Comparison of ENCODE assay signal across 7 mouse cellular contexts in the genomic region with DNA sequence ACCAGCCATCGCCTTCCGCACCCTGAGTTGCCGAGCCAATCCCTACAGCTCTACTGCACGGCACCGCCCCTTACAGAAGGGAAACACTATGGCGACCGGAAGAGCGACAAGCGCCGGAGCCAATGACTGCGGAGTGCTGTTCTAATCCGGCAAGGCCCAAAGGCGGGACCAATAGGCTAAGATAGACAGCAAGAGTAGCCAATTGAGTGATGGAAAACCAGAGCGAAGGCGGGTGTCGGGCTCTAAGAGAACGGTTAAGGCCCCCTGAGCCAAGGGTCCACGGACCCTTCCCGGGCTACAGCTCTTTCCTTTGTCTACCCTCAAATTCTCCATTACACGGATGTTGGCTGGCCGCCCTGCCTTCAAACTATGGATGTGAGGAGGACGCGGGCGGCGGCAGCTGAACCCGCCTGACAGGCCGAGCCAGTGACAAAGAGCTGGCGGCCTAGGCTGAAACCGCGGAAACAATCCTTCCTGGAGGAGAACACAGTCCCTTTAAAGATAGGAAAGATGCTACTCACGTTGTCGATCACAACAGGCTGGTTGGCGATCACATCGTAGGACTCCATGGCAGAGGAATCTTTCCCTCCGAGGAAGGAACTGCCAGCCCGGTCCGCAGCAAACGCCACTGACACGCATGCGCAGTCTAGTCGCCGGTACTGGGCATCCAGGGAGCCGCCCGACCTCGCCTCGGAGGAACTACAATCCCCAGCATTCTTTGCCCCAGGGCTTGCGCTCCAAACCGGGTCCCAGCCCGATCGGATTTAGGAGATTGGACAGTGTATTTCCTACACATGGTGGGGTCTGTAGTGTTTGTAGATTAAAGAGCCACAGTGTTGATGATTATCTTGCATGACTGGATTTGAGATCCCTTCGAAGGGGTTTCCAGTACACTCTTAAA. TPM values are rescaled to one million over a fixed set of nuclear protein-coding genes. Genes with fewer than 3 reads are reported as not detected.
DNase-seq lines count a peak whose midpoint lies in the region; ATAC-seq lines count a peak whose summit lies in the region.

A gene (minus strand): TSS at position 640 of the 901 bp plus-strand sequence.

- ATAC-seq in intestine, embryonic 15.5 days, result peak; percentile 95

- H3K4me2 ChIP-seq in intestine, embryonic 15.5 days (replicated peaks), result peak within 1 kb of the TSS; percentile 86

- H3K27ac ChIP-seq in intestine, embryonic 15.5 days, result peak within 1 kb of the TSS; percentile 89
- H3K27ac ChIP-seq in midbrain, embryonic 10.5 days (replicated peaks), result peak within 1 kb of the TSS; percentile 94

- intact Hi-C loops in gastrocnemius, postnatal 36 days (cut with DNase I), result loop anchor here (1.0 kb wide), 1 partner anchor 51 kb away; no protein-coding TSS in a partner anchor
- intact Hi-C loops in left cerebral cortex, postnatal 25 days (cut with DNase I), result loop anchor here (1.0 to 2.0 kb wide), 2 partner anchors 49 to 107 kb away; no protein-coding TSS in a partner anchor

- WGBS in intestine, embryonic 15.5 days, result under 1% methylated on average over 51 of the region's 51 CpGs
- WGBS in midbrain, embryonic 10.5 days, result under 1% methylated on average over 51 of the region's 51 CpGs

- peak within 1 kb of the TSS; percentile 70 for H3K4me3 ChIP-seq in intestine, embryonic 15.5 days (replicated peaks)
- peak within 1 kb of the TSS; percentile 90 for H3K4me3 ChIP-seq in midbrain, embryonic 10.5 days

- H3K27me3 ChIP-seq in intestine, embryonic 15.5 days (replicated peaks), result no peaks in the 10 kb centered on the region
- no peaks in the 10 kb centered on the region for H3K27me3 ChIP-seq in midbrain, embryonic 10.5 days (ENCODE audit: low read depth, poor library complexity, severe bottlenecking)

- no peaks in the 10 kb centered on the region for H3K36me3 ChIP-seq in intestine, embryonic 15.5 days
- peaks cover 13% of the 10 kb centered on the region for H3K36me3 ChIP-seq in midbrain, embryonic 10.5 days

- peaks cover 26% of the 10 kb centered on the region for H3K4me1 ChIP-seq in intestine, embryonic 15.5 days (replicated peaks)
- H3K4me1 ChIP-seq in midbrain, embryonic 10.5 days, result peaks cover 53% of the 10 kb centered on the region

- peak; percentile 91 to 93 for DNase-seq in adrenal gland, adult 18-20 months (ENCODE audit: low spot score in 2 of 2)
- peak; percentile 99 for DNase-seq in embryo, embryonic 11 days
- DNase-seq in gastrocnemius, postnatal 36 days, result peak; percentile 94 to 96
- DNase-seq in left cerebral cortex, postnatal 25 days (ENCODE audit: low spot score in 2 of 2), result peak; percentile 98 to 99
- peak; percentile 97 for DNase-seq in midbrain, embryonic 10.5 days (ENCODE audit: low spot score)
- DNase-seq in right cerebral cortex, postnatal 4 days, result peak; percentile 97

- peak within 1 kb of the TSS; percentile 69 for H3K9ac ChIP-seq in intestine, embryonic 15.5 days

- H3K9me3 ChIP-seq in intestine, embryonic 15.5 days, result no peaks in the 10 kb centered on the region
- H3K9me3 ChIP-seq in midbrain, embryonic 10.5 days (replicated peaks), result no peaks in the 10 kb centered on the region

RNA-seq across cellular contexts. Expression of the gene that starts here (rescaled TPM):
- 100 to 1,000 TPM; 121 to 122 TPM for total RNA-seq in adrenal gland, adult 18-20 months (2021)
- total RNA-seq in gastrocnemius, postnatal 36 days (2021), result 10 to 100 TPM; 49.4 to 51.8 TPM
- 114 and 118 TPM in 2 replicates for polyA plus RNA-seq in intestine, embryonic 15.5 days (2015; fragmentation: Nextera tagmentation; extraction: Ambion mirVana)
- 100 to 1,000 TPM; 187 to 190 TPM for total RNA-seq in left cerebral cortex, postnatal 25 days (2021)
- 188 and 224 TPM in 2 replicates for polyA plus RNA-seq in midbrain, embryonic 10.5 days (2016; fragmentation: Nextera tagmentation; extraction: Ambion mirVana)

Comparison
In these comparisons a context has a peak if more than half of its experiments do, and no peak if none do; other contexts are left out.
1. Peak in every context shown above with its lines: DNase-seq, ATAC-seq, H3K4me3 ChIP-seq and H3K27ac ChIP-seq.